Mouse (Mus musculus): Measurements from ENCODE around the gene Tnrc18.
"Not testable (repeated sequence)": the region's sequence is repeated elsewhere in the genome, so short reads cannot be mapped to it uniquely, and the experiment has no call there.

Gene Tnrc18

DNA sequence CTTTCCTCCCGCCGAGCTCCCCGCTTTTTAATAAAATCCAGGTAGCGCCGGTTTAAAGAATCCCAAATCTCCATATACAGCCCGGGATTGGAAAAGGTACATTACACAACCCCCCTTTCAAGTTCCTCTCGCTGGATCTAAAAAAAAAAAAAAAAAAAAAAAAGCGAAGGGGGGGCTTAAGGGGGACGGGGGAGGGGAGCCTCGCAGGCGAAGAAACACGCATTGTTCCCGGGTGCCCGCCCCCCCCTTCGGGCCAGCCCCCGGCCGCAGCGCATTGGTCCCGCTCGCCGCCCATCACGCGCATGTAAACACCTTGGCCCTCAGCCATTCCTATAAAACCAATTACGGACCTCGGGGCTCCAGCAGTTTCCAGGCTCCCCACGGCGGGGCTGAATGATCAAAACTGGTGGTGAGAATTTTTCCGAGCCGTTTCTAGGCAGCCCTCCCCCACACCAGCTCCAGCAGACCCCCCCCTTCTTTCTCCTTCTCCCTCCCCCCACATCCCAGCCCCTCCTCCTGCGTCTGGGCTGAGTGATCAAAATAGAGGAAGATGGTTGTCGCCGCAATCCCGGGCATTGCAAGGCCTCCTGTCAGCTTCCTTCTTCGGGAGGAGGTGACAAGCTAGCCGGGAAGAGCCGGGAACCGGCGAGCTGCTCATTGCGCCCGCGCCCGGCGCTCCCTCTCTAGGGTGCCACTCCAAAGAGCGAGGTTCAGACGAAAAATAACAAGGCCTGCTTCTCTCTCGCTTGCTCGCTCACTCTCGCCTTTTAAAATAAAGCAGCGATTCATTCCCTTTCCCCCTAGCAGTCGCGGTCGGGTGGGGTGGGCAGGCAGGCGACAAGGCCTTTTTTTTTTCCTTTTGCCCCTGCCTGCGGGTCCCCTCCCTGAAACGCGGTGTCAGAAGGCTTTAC is at the start of gene Tnrc18:
TSS of gene Tnrc18 (minus strand) at position 139 of the 911 bp plus-strand sequence.
- in situ Hi-C loops (cut with MseI, MboI), result no loop called here

DNA sequence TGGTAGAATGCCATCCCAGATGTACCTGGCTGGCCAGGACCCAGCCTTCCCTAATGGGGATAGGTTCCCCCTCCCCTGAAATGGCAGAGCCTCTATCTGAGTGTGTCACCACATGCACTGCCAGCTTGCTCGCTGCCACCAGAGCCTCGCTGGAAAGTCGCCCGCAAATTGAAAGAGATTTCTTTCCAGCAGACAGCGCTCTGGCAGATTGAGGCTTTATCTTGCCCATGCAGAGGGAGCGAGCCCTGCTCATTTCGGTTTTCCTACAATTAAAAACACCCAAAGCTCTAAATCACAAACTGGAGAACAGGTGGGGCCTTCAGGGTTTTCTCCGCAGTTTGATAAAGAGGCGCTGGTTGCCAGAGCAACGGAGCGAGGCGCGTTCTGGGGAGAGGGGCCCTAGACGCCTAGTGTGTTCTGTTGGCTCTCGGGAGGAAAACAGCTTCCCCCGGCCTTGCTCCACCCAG is 40.3 kb upstream of the Tnrc18 start:
- in situ Hi-C loops (cut with MseI, MboI), result no loop called here

DNA sequence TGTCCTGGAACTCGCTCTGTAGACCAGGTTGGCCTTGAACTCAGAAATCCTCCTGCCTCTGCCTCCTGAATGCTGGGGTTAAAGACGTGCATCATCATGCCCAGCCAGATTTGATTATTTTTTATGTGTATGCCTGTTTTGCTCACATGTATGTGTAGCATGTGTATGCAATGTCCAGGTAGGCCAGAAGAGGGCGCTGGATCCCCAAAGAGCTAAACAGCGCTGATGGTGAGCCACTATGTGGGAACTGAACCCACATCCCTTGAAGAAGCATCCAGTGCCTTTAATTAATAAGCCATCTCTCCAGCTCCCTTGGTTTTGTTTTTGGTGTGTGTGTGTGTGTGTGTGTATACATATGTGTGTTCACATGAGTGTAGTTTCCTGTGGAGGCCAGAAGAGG is 38.9 kb upstream of the Tnrc18 start:
- in situ Hi-C loops (cut with MseI, MboI), result no loop called here

DNA sequence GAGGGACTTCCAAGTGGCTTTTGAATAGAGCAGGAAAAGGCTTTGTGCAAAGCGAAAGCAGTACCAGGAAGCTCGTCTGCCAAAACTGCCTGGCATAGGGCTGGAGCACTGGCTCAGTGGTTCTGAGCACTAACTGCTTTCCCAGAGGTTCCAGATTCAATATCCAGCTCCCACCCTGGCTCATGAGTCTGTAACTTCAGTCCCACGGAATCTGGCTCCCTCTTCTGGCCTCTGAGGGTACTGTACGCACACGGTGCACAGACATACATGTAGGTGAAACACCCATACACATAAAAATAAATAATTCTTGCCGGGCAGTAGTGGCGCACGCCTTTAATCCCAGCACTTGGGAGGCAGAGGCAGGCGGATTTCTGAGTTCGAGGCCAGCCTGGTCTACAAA is 37.4 kb upstream of the Tnrc18 start:
- in situ Hi-C loops (cut with MseI, MboI), result loop anchor here in 1 of 2 experiments (5.0 kb wide), 1 partner anchor 88 kb away; no protein-coding TSS in a partner anchor

DNA sequence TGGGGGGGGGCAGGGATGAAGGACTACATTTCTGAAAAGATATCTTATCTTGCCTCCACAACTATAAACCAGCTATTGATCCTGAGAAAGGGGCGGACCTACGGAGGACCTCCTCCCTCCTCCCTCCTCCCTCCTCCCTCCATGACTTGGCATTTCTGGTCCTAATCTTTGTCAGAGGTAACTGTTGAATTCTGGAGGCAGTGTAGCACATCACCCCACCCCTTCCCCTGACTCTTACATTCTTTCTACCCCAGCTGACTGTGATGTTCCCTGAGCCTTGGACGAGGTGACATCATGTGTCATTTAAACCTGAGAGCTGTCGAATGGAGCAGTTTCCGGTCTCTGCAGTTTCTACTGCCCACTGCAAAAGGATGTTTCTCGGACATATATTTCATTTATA is 36.1 kb upstream of the Tnrc18 start:
- in situ Hi-C loops (cut with MseI, MboI), result loop anchor here in 1 of 2 experiments (5.0 kb wide), 1 partner anchor 86 kb away; no protein-coding TSS in a partner anchor

DNA sequence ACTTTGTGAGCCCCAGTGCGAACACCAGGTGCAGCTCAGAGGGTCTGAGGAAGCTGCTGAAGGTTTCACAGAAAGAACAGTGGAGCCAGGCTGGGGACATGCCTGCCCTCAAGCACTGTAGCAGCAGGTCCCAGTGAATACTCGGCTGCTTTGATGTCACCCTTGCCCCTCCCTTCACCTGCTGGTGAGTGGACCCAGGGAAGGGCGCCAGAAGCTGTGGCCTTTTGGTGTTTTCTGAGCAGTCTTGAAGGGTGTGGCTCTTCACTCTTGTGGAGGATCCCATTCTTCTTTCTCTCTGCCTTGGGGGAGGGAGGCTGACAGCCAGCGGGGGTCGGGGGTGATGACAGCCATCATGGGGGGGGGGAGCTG is 34.2 kb upstream of the Tnrc18 start:
- in situ Hi-C loops (cut with MseI, MboI), result loop anchor here in 1 of 2 experiments (5.0 kb wide), 1 partner anchor 84 kb away; no protein-coding TSS in a partner anchor

DNA sequence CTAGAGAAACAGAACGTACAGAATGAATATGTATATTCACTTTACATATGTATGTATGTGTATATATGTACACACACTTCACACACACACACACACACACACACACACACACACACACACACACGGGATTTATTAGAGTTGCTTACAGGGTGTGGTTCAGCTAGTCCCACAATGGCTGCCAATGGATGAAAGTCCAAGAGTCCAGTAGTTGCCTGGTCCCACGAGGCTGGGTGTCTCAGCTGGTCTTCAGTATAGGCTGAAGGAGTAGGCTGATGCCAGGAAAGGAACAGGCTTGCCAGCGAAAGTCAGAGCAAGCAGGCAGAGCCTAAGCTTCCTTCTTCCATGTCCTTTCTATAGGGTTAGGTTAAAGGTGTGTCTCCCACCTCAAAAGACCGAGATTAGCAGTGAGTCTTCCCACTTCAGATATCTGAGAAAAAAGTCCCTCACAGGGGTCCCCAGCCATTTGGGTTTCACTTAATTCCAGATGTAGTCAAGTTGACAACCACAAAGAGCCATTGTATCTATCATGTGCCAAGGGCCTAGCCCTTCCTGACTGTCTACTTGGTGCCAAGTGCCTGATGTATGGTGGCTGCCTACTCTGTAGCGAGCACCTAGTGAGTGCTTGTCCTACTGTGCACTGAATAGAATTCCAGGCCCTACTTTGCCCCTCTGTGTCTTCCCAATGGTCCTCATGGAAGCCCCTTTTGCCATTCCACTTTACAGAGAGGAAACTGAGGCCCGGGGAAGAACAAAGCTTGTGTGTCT is 33.6 kb upstream of the Tnrc18 start:
- in situ Hi-C loops (cut with MseI, MboI), result loop anchor here in 1 of 2 experiments (5.0 kb wide), 1 partner anchor 84 kb away; no protein-coding TSS in a partner anchor

DNA sequence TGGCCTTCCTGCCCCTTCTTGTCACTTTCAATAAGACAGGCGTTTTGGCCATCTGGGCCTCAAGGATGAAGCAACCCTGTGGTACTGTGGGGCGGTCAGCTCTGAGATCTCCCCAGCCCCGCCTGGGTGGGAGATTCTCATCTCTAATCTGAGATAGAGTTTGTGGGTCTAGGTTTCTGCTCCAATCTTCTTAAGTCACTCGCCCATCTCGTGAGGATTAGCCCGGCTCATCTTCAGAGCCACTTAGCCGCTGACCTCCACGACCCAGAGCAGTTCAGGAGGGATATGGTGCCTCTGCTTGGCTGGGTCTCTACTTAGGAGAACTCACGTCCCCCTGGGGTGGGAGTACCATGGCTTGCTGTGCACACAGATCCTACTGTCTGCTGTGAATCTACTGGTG is 33.0 kb upstream of the Tnrc18 start:
- in situ Hi-C loops (cut with MseI, MboI), result loop anchor here in 1 of 2 experiments (5.0 kb wide), 1 partner anchor 83 kb away; no protein-coding TSS in a partner anchor

DNA sequence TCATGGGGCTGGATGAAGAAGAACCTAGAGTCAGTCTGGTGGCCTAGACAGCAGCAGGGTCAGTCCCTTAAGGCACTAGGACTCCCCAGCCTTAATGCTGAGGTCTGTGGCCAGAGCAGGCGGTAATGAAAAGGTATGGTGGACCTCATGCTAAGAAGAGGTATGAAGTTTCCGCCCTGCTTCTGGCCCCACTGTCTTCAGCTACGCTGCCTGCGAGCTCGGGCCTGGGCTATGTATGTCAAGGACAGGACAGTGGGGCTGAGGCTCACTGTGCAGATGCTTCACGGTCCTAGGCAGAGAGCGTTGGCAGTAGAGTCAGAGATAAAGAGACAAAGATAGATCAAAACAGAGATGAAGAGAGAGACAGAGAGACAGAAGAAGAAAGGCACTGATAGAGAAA is 31.4 kb upstream of the Tnrc18 start:
- in situ Hi-C loops (cut with MseI, MboI), result no loop called here

DNA sequence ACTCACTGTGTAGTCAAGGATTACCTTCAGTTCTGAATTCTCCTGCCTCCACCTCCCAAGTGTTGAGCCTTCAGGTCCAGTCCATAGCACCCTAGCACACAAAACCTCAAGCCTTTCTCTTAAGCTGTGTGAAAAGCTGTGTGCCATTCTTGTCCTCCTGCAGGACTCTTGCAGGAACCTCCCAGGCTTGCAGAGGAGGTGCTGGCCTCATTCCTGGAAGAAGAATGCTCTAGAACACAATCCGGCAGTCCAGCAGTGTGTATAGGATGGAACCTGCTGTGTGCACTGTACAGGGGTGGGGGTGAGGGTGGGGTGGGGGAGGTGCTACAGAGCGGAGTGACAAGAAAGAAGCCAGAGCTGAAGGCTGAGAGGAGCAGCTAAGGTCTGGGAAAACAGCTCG is 30.7 kb upstream of the Tnrc18 start:
- in situ Hi-C loops (cut with MseI, MboI), result no loop called here

DNA sequence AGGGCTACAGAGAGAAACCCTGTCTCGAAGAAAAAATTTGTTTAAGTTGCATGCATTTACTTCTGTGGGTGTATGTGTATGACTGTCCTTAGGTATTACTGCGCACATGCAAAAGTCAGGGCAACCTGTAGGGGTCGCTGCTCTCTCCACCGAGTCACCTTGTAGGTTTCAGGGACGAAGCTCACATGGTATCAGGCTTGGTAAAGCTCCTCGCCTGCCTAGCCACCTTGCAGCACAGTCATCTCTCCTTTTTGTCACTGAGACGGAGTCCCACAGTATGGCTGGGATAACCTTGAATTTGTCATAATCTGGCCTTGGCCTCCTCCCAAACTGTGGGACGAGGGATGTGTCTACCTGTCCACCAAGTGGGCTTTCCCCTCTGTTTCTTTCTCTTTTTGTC is 27.0 kb upstream of the Tnrc18 start:
- in situ Hi-C loops (cut with MseI, MboI), result loop anchor here in 1 of 2 experiments (5.0 kb wide), 1 partner anchor 82 kb away; no protein-coding TSS in a partner anchor

DNA sequence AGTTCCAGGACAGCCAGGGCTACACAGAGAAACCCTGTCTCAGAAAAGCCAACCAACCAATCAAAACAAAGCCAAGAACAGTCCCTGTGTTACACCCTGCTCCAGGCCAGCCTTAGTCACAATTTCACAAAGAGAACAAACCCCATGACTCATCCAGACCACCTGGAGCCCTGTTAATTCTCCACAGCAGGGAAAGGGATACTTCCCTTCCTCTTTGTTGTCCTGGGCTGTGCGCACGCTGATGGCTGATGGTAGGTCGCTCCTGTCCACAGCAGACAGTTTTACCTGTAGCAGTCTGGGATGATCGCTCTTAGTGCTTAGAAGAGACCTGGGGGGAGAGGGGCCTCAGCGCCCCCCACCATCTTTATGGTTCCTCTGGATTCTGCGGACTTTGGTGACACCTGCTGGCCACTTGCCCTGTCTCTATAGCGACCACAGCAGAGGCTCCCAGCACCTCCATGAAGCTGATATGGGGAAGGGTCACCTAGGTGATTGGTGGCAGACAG is 24.7 kb upstream of the Tnrc18 start:
- in situ Hi-C loops (cut with MseI, MboI), result loop anchor here in 1 of 2 experiments (5.0 kb wide), 1 partner anchor 80 kb away; no protein-coding TSS in a partner anchor

DNA sequence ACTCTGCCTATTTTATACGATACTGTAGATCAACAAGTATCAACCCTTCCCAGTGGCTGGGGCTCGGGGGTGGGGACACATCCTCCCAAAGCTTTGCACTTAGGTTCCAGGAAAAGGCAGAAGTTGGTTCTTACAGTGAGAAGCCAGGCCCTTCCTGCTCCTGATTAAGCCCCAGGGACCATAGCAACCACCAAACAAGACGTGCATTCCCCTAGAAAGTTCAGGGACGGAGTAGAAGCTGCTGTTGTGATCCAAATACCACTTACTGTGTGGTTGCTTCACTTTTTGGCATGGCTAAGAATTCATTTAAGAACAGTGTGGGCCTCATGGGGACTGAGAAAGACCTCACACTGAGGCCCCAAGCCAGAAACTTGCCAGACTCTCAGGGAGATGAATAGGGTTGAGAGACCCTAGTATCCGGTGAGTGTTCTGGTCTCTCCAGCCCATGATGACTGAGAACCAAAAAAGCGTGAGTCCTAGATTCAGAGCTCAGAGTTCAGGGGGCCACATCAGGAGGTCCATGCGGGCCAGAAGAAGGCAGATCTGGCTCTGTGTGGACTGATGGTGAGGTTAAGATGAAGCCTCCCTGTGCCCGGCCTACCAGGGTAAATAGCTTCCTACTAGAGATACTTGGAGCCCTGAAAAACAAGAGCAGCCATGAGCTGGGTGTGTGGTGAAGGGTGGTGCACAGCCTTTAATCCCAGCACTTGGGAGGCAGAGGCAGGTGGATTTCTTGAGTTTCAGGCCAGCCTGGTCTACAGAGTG is 24.1 kb upstream of the Tnrc18 start:
- in situ Hi-C loops (cut with MseI, MboI), result loop anchor here in 1 of 2 experiments (5.0 kb wide), 1 partner anchor 79 kb away; no protein-coding TSS in a partner anchor

DNA sequence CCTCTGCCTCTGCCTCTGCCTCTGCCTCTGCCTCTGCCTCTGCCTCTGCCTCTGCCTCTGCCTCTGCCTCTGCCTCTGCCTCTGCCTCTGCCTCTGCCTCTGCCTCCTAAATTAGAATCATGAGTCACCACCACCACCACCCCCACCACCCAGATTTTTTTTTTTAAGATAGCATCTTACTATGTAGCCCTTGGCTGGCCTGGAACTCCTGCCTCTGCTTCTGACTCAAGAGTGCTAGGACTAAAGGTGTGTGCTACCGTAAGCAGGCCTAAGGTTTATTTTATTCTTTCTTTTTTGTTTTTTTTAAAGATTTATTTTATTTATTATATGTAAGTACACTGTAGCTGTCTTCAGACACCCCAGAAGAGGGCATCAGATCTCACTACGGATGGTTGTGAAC is 20.0 kb upstream of the Tnrc18 start:
- in situ Hi-C loops (cut with MseI, MboI), result not testable (repeated sequence)

DNA sequence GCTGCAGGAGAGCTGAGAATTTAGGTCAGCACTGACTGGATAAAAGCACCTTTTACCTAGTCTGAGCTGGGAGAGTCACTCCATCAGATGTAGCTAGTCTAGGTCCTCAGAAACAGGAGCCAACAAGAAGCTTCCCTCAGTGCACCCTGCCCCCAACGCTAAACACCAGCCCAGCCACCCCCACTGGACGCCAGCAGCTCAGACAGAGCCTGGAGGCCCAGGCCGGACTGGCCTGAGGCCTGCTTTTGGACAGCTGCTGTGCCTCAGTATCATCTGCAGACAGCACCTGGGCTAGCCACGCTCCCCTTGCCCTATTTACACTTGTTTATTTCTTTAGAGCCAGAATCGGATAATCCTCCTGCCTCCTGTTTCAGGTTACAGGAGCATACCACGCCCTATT is 19.4 kb upstream of the Tnrc18 start:
- in situ Hi-C loops (cut with MseI, MboI), result no loop called here

DNA sequence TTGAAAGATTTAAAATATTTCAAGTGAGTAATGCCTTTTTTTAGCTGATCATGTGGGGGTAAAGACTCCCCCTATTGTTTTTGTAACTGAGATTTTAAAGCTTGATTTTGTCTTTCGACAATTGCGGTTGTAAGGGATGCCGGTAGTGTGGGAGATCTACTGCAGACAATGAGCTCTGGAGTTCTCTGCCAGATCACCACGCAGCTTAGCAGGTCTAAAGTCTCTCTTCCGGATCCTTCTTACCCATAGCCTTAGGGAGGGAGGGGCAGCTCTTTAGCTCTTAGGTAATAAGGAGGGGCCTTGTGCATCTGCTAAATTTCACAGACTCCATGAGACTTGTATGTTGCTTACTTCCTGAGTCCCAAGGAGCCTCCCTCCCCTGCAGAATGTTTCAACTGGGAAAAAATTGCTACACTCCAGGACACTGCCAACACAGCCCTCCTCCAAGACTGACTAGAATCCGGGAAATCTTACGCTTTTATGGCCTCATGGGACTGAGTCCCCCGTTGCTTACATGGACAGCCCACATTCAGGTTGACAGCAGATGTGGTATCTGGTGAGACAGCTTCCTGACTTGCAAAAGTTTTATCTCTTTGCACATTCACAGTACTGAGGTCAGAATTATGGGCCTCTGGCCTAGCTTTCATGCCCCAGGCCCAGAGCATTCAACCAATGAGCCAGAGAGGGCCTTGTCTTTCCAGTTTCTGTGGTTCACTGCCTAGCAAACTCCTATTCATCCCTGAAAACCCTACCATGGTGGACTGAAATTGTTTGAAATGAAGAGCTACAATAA is 16.4 kb upstream of the Tnrc18 start:
- in situ Hi-C loops (cut with MseI, MboI), result no loop called here

DNA sequence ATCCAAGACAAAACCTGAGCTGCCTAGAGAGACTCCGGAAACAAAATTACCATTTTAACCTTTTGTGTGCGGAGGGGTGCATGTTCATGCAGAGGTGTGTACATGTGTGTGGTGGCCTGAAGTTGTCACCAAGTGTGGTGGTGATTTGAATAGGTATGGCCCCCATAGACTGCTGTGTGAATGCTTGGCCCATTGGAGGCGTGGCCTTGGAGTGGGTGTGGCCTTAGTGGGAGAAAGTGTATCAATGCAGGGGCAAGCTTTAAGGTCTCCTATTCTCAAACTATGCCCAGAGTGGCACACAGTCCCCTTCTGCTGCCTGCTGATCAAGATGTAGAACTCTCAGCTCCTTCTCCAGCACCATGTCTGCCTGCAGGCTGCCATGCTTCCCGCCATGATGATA is 8.7 kb upstream of the Tnrc18 start:
- in situ Hi-C loops (cut with MseI, MboI), result no loop called here

DNA sequence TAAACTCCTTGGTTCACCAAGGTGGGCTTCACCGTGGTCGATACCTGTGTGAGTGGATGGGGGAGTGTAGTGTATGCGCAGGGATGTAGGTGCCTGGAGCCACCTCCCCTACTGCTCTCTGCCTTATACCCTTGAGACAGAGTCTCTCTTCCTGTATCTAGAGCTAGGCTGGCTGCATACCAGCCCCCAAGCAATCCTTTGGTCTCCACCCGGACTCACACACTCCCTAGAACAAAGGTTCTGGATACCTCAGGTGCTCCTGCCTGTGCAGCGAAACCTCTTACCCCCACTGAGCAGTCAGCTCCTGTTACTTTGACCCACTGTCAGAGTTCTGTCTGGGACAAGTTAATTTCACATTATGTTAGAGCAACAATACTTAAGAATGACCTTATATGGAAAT is 8.2 kb upstream of the Tnrc18 start:
- in situ Hi-C loops (cut with MseI, MboI), result no loop called here

DNA sequence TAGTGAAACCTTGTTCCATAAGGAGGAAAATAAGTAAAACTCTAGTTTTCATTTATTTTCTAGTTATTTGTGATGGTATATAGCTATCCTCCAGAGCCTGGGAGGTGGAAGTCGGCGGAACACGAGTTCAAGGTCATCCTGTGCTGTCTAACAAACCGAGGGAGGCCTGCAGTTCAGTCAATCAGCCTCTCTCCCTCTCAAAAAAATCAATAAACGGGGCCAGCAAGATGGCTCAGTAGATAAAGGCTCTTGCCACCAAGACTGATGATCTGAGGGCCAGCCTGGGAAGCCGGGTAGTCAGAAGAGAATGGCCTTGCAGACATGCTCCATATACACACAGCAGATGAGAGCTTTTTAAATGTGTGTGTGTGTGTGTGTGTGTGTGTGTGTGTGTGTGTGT is 6.6 kb upstream of the Tnrc18 start:
- in situ Hi-C loops (cut with MseI, MboI), result no loop called here

Data from mouse trophoblast stem cell (cell line).